Mouse (Mus musculus) myocyte (in vitro differentiated cells): ENCODE data around the gene Gm47283. TPM values are rescaled to one million over a fixed set of nuclear protein-coding genes. Genes with fewer than 3 reads are reported as not detected.
"Not testable (repeated sequence)": the region's sequence is repeated elsewhere in the genome, so short reads cannot be mapped to it uniquely, and the experiment has no call there.

Source experiments
- H3K27me3 ChIP-seq: one replicate; pipeline ENCODE4 v1.6.1; 2011; ENCODE audit not compliant: control insufficient read depth, insufficient read depth, insufficient read length
- H3K36me3 ChIP-seq: one replicate; pipeline ENCODE4 v1.6.1; 2011; ENCODE audit not compliant: control insufficient read depth, insufficient read depth
- H3K4me2 ChIP-seq: one replicate; pipeline ENCODE4 v1.6.1; 2011; ENCODE audit warnings: low read depth, control low read depth
- H3K4me3 ChIP-seq: one replicate; pipeline ENCODE4 v1.5.1; 2011; ENCODE audit warnings: mild to moderate bottlenecking, control low read depth, moderate library complexity
- H3K79me2 ChIP-seq: one replicate; pipeline ENCODE4 v1.6.1; 2011; ENCODE audit not compliant: control insufficient read depth, insufficient read depth
- H3ac ChIP-seq: one replicate; pipeline ENCODE4 v1.6.1; 2011; ENCODE audit not compliant: control insufficient read depth, insufficient read length
- CEBPB ChIP-seq: IDR thresholded peaks from 2 replicates; pipeline ENCODE4 v1.6.1; 2011; ENCODE audit warnings: mild to moderate bottlenecking, moderate library complexity; ENCODE audit not compliant: poor library complexity, insufficient read depth, severe bottlenecking
- E2F4 ChIP-seq: IDR thresholded peaks from one replicate; pipeline ENCODE4 v1.6.1; 2011; ENCODE audit warnings: mild to moderate bottlenecking, control low read depth, moderate library complexity; ENCODE audit not compliant: insufficient read depth
- MAX ChIP-seq: IDR thresholded peaks from one replicate; pipeline ENCODE4 v1.6.1; 2011; ENCODE audit warnings: low read depth, mild to moderate bottlenecking, control low read depth
- MYOD1 ChIP-seq, 3 experiments: IDR thresholded peaks; one replicate each; pipeline ENCODE4 v1.6.1; 2011; ENCODE audit warnings: control low read depth in 2 of 3, low read depth in 2 of 3, mild to moderate bottlenecking in 2 of 3, moderate library complexity in 1 of 3; ENCODE audit not compliant: insufficient read length in 2 of 3, control insufficient read depth in 1 of 3
- MYOG ChIP-seq, 3 experiments: IDR thresholded peaks; one replicate each; pipeline ENCODE4 v1.6.1; 2011; ENCODE audit warnings: control low read depth in 2 of 3, low read depth in 2 of 3, mild to moderate bottlenecking in 2 of 3; ENCODE audit not compliant: insufficient read length in 2 of 3, control insufficient read depth in 1 of 3, insufficient read depth in 1 of 3
- POLR2A ChIP-seq: IDR thresholded peaks from one replicate; pipeline ENCODE4 v1.6.1; 2011; ENCODE audit warnings: low read depth, mild to moderate bottlenecking, control low read depth, moderate library complexity; ENCODE audit not compliant: insufficient read length
- POLR2AphosphoS2 ChIP-seq: IDR thresholded peaks from one replicate; pipeline ENCODE4 v1.6.1; 2011; ENCODE audit warnings: low read depth, control low read depth; ENCODE audit not compliant: insufficient read length
- REST ChIP-seq: IDR thresholded peaks from one replicate; pipeline ENCODE4 v1.6.1; 2011; ENCODE audit warnings: mild to moderate bottlenecking, control low read depth, moderate library complexity; ENCODE audit not compliant: insufficient read depth, insufficient read length
- SRF ChIP-seq: IDR thresholded peaks from one replicate; pipeline ENCODE4 v1.6.1; 2011; ENCODE audit warnings: low read depth; ENCODE audit not compliant: control insufficient read depth, insufficient read length
- TCF12 ChIP-seq: IDR thresholded peaks from one replicate; pipeline ENCODE4 v1.6.1; 2011; ENCODE audit warnings: mild to moderate bottlenecking, control low read depth; ENCODE audit not compliant: poor library complexity, insufficient read depth, severe bottlenecking
- TCF3 ChIP-seq: IDR thresholded peaks from one replicate; pipeline ENCODE4 v1.6.1; 2011; ENCODE audit warnings: low read depth, control low read depth; ENCODE audit not compliant: insufficient read length
- USF1 ChIP-seq: IDR thresholded peaks from one replicate; pipeline ENCODE4 v1.6.1; 2011; ENCODE audit warnings: low read depth, mild to moderate bottlenecking, control low read depth, moderate library complexity
- polyA plus RNA-seq: library from polyadenylated mRNA; unstranded; fragments of >200 nt; fragmentation: generic; extraction: Trizol; gene quantifications from one replicate; pipeline ENCODE4 v1.2.1, GENCODE M21; 2012; ENCODE audit warnings: missing spikeins

Gene Gm47283
- polyA plus RNA-seq = not detected

GRCm38 (mm10) chrY:90784438-90784837 lies at the start of gene Gm47283:
TSS of gene Gm47283 (plus strand) at chrY:90784738.
- not testable (repeated sequence) for H3ac ChIP-seq, H3K27me3 ChIP-seq, H3K36me3 ChIP-seq, H3K4me3 ChIP-seq, H3K79me2 ChIP-seq, H3K4me2 ChIP-seq

GRCm38 (mm10) chrY:90735181-90735895 lies 49.2 kb upstream of the Gm47283 start:
- peaks cover 14% of the 10 kb centered on the region for H3K36me3 ChIP-seq
- H3K4me3 ChIP-seq, H3K4me2 ChIP-seq, H3K79me2 ChIP-seq, H3K27me3 ChIP-seq, H3ac ChIP-seq: not testable (repeated sequence)

GRCm38 (mm10) chrY:90736217-90737000 lies 48.1 kb upstream of the Gm47283 start:
- H3K36me3 ChIP-seq = peaks cover 14% of the 10 kb centered on the region
- not testable (repeated sequence) for H3K4me2 ChIP-seq, H3K4me3 ChIP-seq, H3ac ChIP-seq, H3K27me3 ChIP-seq, H3K79me2 ChIP-seq

GRCm38 (mm10) chrY:90737606-90738430 lies 46.7 kb upstream of the Gm47283 start:
- TF ChIP-seq TCF3 = no peak
- TF ChIP-seq MYOD1 (IDR thresholded peaks at IDR 0.05; ENCODE audit: control insufficient read depth in 1 of 3, insufficient read length in 2 of 3, low read depth in 2 of 3) = no peak
- TF ChIP-seq SRF = no peak
- no peak for TF ChIP-seq REST
- no peak for TF ChIP-seq MYOG (IDR thresholded peaks at IDR 0.05; ENCODE audit: control insufficient read depth in 1 of 3, insufficient read depth in 1 of 3, insufficient read length in 2 of 3, low read depth in 2 of 3)
- TF ChIP-seq E2F4 = no peak
- TF ChIP-seq MAX = no peak
- TF ChIP-seq POLR2AphosphoS2 = no peak
- TF ChIP-seq CEBPB = no peak
- no peak for TF ChIP-seq USF1
- no peak for TF ChIP-seq POLR2A
- no peak for TF ChIP-seq TCF12
- no peak overlapping the region for H3ac ChIP-seq
- H3K36me3 ChIP-seq = peaks cover 14% of the 10 kb centered on the region
- H3K79me2 ChIP-seq = no peaks in the 10 kb centered on the region
- H3K4me3 ChIP-seq = no peak overlapping the region
- H3K27me3 ChIP-seq = no peaks in the 10 kb centered on the region
- no peak overlapping the region for H3K4me2 ChIP-seq

- no peak overlapping the region for H3K4me2 ChIP-seq
- H3K27me3 ChIP-seq = no peaks in the 10 kb centered on the region
- H3K36me3 ChIP-seq = peaks cover 14% of the 10 kb centered on the region
- no peaks in the 10 kb centered on the region for H3K79me2 ChIP-seq
- H3ac ChIP-seq = no peak overlapping the region
- no peak overlapping the region for H3K4me3 ChIP-seq
- no peak for TF ChIP-seq TCF12
- no peak for TF ChIP-seq POLR2AphosphoS2
- TF ChIP-seq MYOG (IDR thresholded peaks at IDR 0.05; ENCODE audit: control insufficient read depth in 1 of 3, insufficient read depth in 1 of 3, insufficient read length in 2 of 3, low read depth in 2 of 3) = no peak
- TF ChIP-seq POLR2A = no peak
- TF ChIP-seq USF1 = no peak
These were observed 46.2 kb upstream of the Gm47283 start for GRCm38 (mm10) chrY:90738431-90738680.

GRCm38 (mm10) chrY:90738841-90739530 lies 45.6 kb upstream of the Gm47283 start:
- H3K4me2 ChIP-seq, H3K79me2 ChIP-seq, H3K4me3 ChIP-seq, H3K27me3 ChIP-seq, H3ac ChIP-seq: not testable (repeated sequence)
- H3K36me3 ChIP-seq = peaks cover 14% of the 10 kb centered on the region

- not testable (repeated sequence) for H3ac ChIP-seq, H3K4me2 ChIP-seq, H3K27me3 ChIP-seq, H3K79me2 ChIP-seq, H3K4me3 ChIP-seq
- H3K36me3 ChIP-seq = peaks cover 14% of the 10 kb centered on the region
These were observed 45.0 kb upstream of the Gm47283 start for GRCm38 (mm10) chrY:90739531-90740012.
